Mouse (Mus musculus) cerebellum, adult 9-11 months (tissue): ENCODE data around the gene Krt19.

Experiments
- DNase-seq: peaks from one replicate; pipeline ENCODE4 v3.0.0; 2022

Gene Krt19

GRCm38 (mm10) chr11:100148615-100149330 lies at the start of gene Krt19:
Krt19 (minus strand) TSS chr11:100148665.
- DNase-seq: no peak

GRCm38 (mm10) chr11:100192992-100193391 lies 44.5 kb upstream of the Krt19 start, which contains the start of gene Krt9:
Krt9 (minus strand) TSS chr11:100193246.
- no peak for DNase-seq

- DNase-seq: no peak
These were observed 43.4 kb upstream of the Krt19 start for GRCm38 (mm10) chr11:100191820-100192219.

GRCm38 (mm10) chr11:100186736-100187135 lies 38.3 kb upstream of the Krt19 start:
- no peak for DNase-seq

GRCm38 (mm10) chr11:100181725-100182124 lies 33.3 kb upstream of the Krt19 start:
- DNase-seq: no peak

GRCm38 (mm10) chr11:100179260-100179659 lies 30.8 kb upstream of the Krt19 start:
- no peak for DNase-seq

- DNase-seq: no peak
These were observed 29.8 kb upstream of the Krt19 start for GRCm38 (mm10) chr11:100178307-100178706.

GRCm38 (mm10) chr11:100176791-100177190 lies 28.3 kb upstream of the Krt19 start:
- DNase-seq: no peak

- DNase-seq: peak; percentile 11
These were observed 20.6 kb upstream of the Krt19 start for GRCm38 (mm10) chr11:100168765-100169762.

- DNase-seq: no peak
These were observed 19.6 kb upstream of the Krt19 start for GRCm38 (mm10) chr11:100168071-100168470.

GRCm38 (mm10) chr11:100164392-100164791 lies 15.9 kb upstream of the Krt19 start:
- no peak for DNase-seq

- DNase-seq: no peak
These were observed 9.5 kb upstream of the Krt19 start for GRCm38 (mm10) chr11:100157908-100158477.

- no peak for DNase-seq
These were observed 8.9 kb upstream of the Krt19 start for GRCm38 (mm10) chr11:100157331-100157730.

GRCm38 (mm10) chr11:100155497-100156255 lies 7.2 kb upstream of the Krt19 start:
- no peak for DNase-seq

- DNase-seq: no peak
These were observed 705 bp downstream of the Krt19 start for GRCm38 (mm10) chr11:100147566-100148353.

- DNase-seq: no peak
These were observed 2.5 kb downstream of the Krt19 start for GRCm38 (mm10) chr11:100145858-100146560.

- no peak for DNase-seq
These were observed 3.4 kb downstream of the Krt19 start for GRCm38 (mm10) chr11:100145104-100145503.

- no peak for DNase-seq
These were observed 7.5 kb downstream of the Krt19 start for GRCm38 (mm10) chr11:100140966-100141365.

- DNase-seq: no peak
These were observed 9.1 kb downstream of the Krt19 start for GRCm38 (mm10) chr11:100139391-100139790.

GRCm38 (mm10) chr11:100138809-100139208 lies 9.7 kb downstream of the Krt19 start:
- no peak for DNase-seq

- DNase-seq: no peak
These were observed 10.8 kb downstream of the Krt19 start for GRCm38 (mm10) chr11:100137693-100138092.
